Mouse (Mus musculus) embryonic facial prominence, embryonic 12.5 days (tissue): ENCODE data around the gene Dab1. TPM values are rescaled to one million over a fixed set of nuclear protein-coding genes. Genes with fewer than 3 reads are reported as not detected.

Experiments used
- ATAC-seq: fragments of 200-750 bp; cut with Nextera tagmentation; 2 replicates; pipeline ENCODE4 v1.8.0; 2017; ENCODE audit not compliant: insufficient number of reproducible peaks, insufficient read depth, low FRiP score, low TSS enrichment
- H3K27ac ChIP-seq: fragments of 300-500 bp; sonication (generic); 2 replicates; pipeline ENCODE4 v1.5.1; 2016; ENCODE audit warnings: mild to moderate bottlenecking
- H3K27me3 ChIP-seq: fragments of 300-500 bp; sonication (generic); 2 replicates; pipeline ENCODE4 v1.6.1; 2016; ENCODE audit warnings: mild to moderate bottlenecking, moderate library complexity
- H3K36me3 ChIP-seq: fragments of 300-500 bp; sonication (generic); 2 replicates; pipeline ENCODE4 v1.6.1; 2016; ENCODE audit warnings: mild to moderate bottlenecking
- H3K4me1 ChIP-seq: fragments of 300-500 bp; sonication (generic); 2 replicates; pipeline ENCODE4 v1.6.1; 2016
- H3K4me2 ChIP-seq: fragments of 300-500 bp; sonication (generic); replicated peaks from 2 replicates; pipeline ENCODE4 v1.6.1; 2016; ENCODE audit warnings: mild to moderate bottlenecking, moderate library complexity
- H3K4me3 ChIP-seq: fragments of 300-500 bp; sonication (generic); 2 replicates; pipeline ENCODE4 v1.5.1; 2016; ENCODE audit warnings: mild to moderate bottlenecking
- H3K9ac ChIP-seq: fragments of 300-500 bp; sonication (generic); 2 replicates; pipeline ENCODE4 v1.6.1; 2016; ENCODE audit warnings: mild to moderate bottlenecking, moderate library complexity
- H3K9me3 ChIP-seq: fragments of 300-500 bp; sonication (generic); 2 replicates; pipeline ENCODE4 v1.6.1; 2016; ENCODE audit warnings: mild to moderate bottlenecking, moderate library complexity
- WGBS: fragments of 180-500 bp; shearing (Covaris S2); methylation state at CpG from one replicate; pipeline ENCODE4 v1.1.7; 2016; 5-methylcytosine and 5-hydroxymethylcytosine counted together
- polyA plus RNA-seq: library from polyadenylated mRNA; unstranded; fragments of >200 nt; fragmentation: Nextera tagmentation; extraction: Ambion mirVana; gene quantifications from 2 replicates; pipeline ENCODE4 v1.2.1, GENCODE M21; 2016

Gene Dab1
- polyA plus RNA-seq, 1 experiment from 2014 or later: 23.7 TPM

GRCm38 (mm10) chr4:104712338-104713083, 1093.4 kb downstream of the Dab1 start:
- Histone ChIP-seq H3K27me3 (no peaks in the 10 kb centered on the region), H3K9ac (no peak overlapping the region), H3K4me3 (no peak overlapping the region), H3K9me3 (no peaks in the 10 kb centered on the region), H3K4me2 (no peak overlapping the region), H3K36me3 (no peaks in the 10 kb centered on the region), H3K4me1 (0 out of 2 replicates have a peak, but pooled peaks cover 3% of the 10 kb centered on the region), H3K27ac (no peak overlapping the region)
- 78% methylated on average over 15 of the region's 15 CpGs for WGBS
- ATAC-seq: no peak

- Histone ChIP-seq H3K4me2 (no peak overlapping the region), H3K9ac (no peak overlapping the region), H3K4me1 (peaks cover 11% of the 10 kb centered on the region), H3K27me3 (no peaks in the 10 kb centered on the region), H3K36me3 (no peaks in the 10 kb centered on the region), H3K9me3 (no peaks in the 10 kb centered on the region), H3K27ac (no peak overlapping the region), H3K4me3 (no peak overlapping the region)
- 85% methylated on average over 9 of the region's 9 CpGs for WGBS
- no peak for ATAC-seq
Observed at GRCm38 (mm10) chr4:104714925-104715519, 1095.9 kb downstream of the Dab1 start.

- H3K9ac ChIP-seq: no peak overlapping the region
- peaks cover 11% of the 10 kb centered on the region for H3K4me1 ChIP-seq
- no peaks in the 10 kb centered on the region for H3K9me3 ChIP-seq
- H3K36me3 ChIP-seq: no peaks in the 10 kb centered on the region
- no peak overlapping the region for H3K27ac ChIP-seq
- 87% methylated on average over 6 of the region's 6 CpGs for WGBS
- H3K27me3 ChIP-seq: no peaks in the 10 kb centered on the region
- ATAC-seq: no peak
- H3K4me2 ChIP-seq: no peak overlapping the region
- H3K4me3 ChIP-seq: no peak overlapping the region
Observed at GRCm38 (mm10) chr4:104715857-104716256, 1096.7 kb downstream of the Dab1 start.

- Histone ChIP-seq H3K4me2 (no peak overlapping the region), H3K36me3 (no peaks in the 10 kb centered on the region), H3K27ac (no peak overlapping the region), H3K4me3 (no peak overlapping the region), H3K9me3 (no peaks in the 10 kb centered on the region), H3K27me3 (no peaks in the 10 kb centered on the region), H3K9ac (no peak overlapping the region), H3K4me1 (peaks cover 11% of the 10 kb centered on the region)
- ATAC-seq: no peak
- 83% methylated on average over 1 of the region's 1 CpGs for whole genome bisulfite sequencing
Observed at GRCm38 (mm10) chr4:104716506-104716905, 1097.3 kb downstream of the Dab1 start.

GRCm38 (mm10) chr4:104718973-104719795, 1100.0 kb downstream of the Dab1 start:
- Histone ChIP-seq H3K4me1 (peaks cover 19% of the 10 kb centered on the region), H3K27ac (no peak overlapping the region), H3K36me3 (no peaks in the 10 kb centered on the region), H3K9ac (no peak overlapping the region), H3K9me3 (no peaks in the 10 kb centered on the region), H3K4me2 (no peak overlapping the region), H3K27me3 (no peaks in the 10 kb centered on the region), H3K4me3 (no peak overlapping the region)
- 0 out of 2 replicates have a peak, but pooled peaks have one; percentile 48 for ATAC-seq
- 61% methylated on average over 13 of the region's 13 CpGs for whole genome bisulfite sequencing

GRCm38 (mm10) chr4:104723527-104724045, 1104.4 kb downstream of the Dab1 start:
- Histone ChIP-seq H3K36me3 (no peaks in the 10 kb centered on the region), H3K27ac (peak overlapping the region; percentile 56; the same call in 1 of the 2 replicates), H3K4me1 (peaks cover 22% of the 10 kb centered on the region), H3K4me3 (no peak overlapping the region), H3K4me2 (peak overlapping the region; percentile 19; the same call in 1 of the 2 replicates), H3K9ac (no peak overlapping the region), H3K9me3 (no peaks in the 10 kb centered on the region), H3K27me3 (no peaks in the 10 kb centered on the region)
- WGBS: 75% methylated on average over 6 of the region's 6 CpGs
- ATAC-seq: no peak

GRCm38 (mm10) chr4:104724258-104724657, 1105.1 kb downstream of the Dab1 start:
- no peaks in the 10 kb centered on the region for H3K9me3 ChIP-seq
- H3K27ac ChIP-seq: peak overlapping the region; percentile 56; the same call in 1 of the 2 replicates
- H3K4me3 ChIP-seq: no peak overlapping the region
- H3K9ac ChIP-seq: no peak overlapping the region
- H3K27me3 ChIP-seq: no peaks in the 10 kb centered on the region
- peak; percentile 11; the same call in 1 of the 2 replicates for ATAC-seq
- peaks cover 18% of the 10 kb centered on the region for H3K4me1 ChIP-seq
- H3K36me3 ChIP-seq: no peaks in the 10 kb centered on the region
- WGBS: 29% methylated on average over 5 of the region's 5 CpGs
- peak overlapping the region; percentile 19; the same call in 1 of the 2 replicates for H3K4me2 ChIP-seq

- H3K4me2 ChIP-seq: no peak overlapping the region
- no peaks in the 10 kb centered on the region for H3K27me3 ChIP-seq
- H3K4me1 ChIP-seq: peaks cover 14% of the 10 kb centered on the region
- no peak overlapping the region for H3K27ac ChIP-seq
- H3K4me3 ChIP-seq: no peak overlapping the region
- ATAC-seq: no peak
- H3K36me3 ChIP-seq: no peaks in the 10 kb centered on the region
- H3K9me3 ChIP-seq: no peaks in the 10 kb centered on the region
- 52% methylated on average over 3 of the region's 3 CpGs for WGBS
- no peak overlapping the region for H3K9ac ChIP-seq
Observed at GRCm38 (mm10) chr4:104725673-104726072, 1106.5 kb downstream of the Dab1 start.

- WGBS: 78% methylated on average over 8 of the region's 8 CpGs
- no peak for ATAC-seq
Observed at GRCm38 (mm10) chr4:104729185-104729584, 1110.0 kb downstream of the Dab1 start.

GRCm38 (mm10) chr4:104746500-104746899, 1127.3 kb downstream of the Dab1 start:
- no peak overlapping the region for H3K27ac ChIP-seq
- no peak overlapping the region for H3K9ac ChIP-seq
- no peak overlapping the region for H3K4me3 ChIP-seq
- no peak overlapping the region for H3K4me2 ChIP-seq
- WGBS: 71% methylated on average over 6 of the region's 6 CpGs
- no peaks in the 10 kb centered on the region for H3K36me3 ChIP-seq
- no peak for ATAC-seq
- H3K27me3 ChIP-seq: no peaks in the 10 kb centered on the region
- H3K9me3 ChIP-seq: no peaks in the 10 kb centered on the region
- H3K4me1 ChIP-seq: peaks cover 5% of the 10 kb centered on the region; the same call in 1 of the 2 replicates

More at GRCm38 (mm10) chr4:104729185-104729584, 1110.0 kb downstream of the Dab1 start:
- no peak overlapping the region for H3K9ac ChIP-seq
- no peaks in the 10 kb centered on the region for H3K36me3 ChIP-seq
- no peaks in the 10 kb centered on the region for H3K27me3 ChIP-seq
- H3K4me2 ChIP-seq: no peak overlapping the region
- peaks cover 3% of the 10 kb centered on the region for H3K4me1 ChIP-seq
- no peak overlapping the region for H3K27ac ChIP-seq
- no peaks in the 10 kb centered on the region for H3K9me3 ChIP-seq
- H3K4me3 ChIP-seq: no peak overlapping the region

GRCm38 (mm10) chr4:104754090-104754489, 1134.9 kb downstream of the Dab1 start:
- Histone ChIP-seq H3K4me3 (no peak overlapping the region), H3K4me1 (no peaks in the 10 kb centered on the region), H3K9me3 (no peaks in the 10 kb centered on the region), H3K27me3 (peaks cover 3% of the 10 kb centered on the region; the same call in 1 of the 2 replicates), H3K27ac (no peak overlapping the region), H3K4me2 (no peak overlapping the region), H3K36me3 (no peaks in the 10 kb centered on the region), H3K9ac (no peak overlapping the region)
- no peak for ATAC-seq
- 73% methylated on average over 3 of the region's 3 CpGs for WGBS
